Mouse (Mus musculus): Measurements from ENCODE around the gene Trp53bp2.

DNA sequence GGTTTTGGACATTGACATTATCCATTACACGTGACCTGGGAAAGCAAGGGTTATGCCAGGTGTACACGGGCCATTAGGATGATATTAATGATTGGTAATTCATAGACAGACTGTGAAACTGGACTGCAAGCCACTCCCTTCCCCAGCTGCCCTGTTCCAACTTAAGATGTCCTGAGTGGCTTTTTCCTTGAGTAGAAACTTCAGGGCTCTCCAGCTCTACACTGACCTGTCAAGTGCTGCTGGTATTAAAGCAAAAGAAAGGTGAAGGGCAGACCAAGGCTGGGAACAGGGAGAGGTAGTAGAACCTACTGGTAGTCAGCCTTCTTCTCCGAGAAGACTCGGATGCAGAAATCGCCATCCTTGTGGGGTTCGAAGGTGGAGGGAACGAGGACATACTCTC is 72.2 kb downstream of the Trp53bp2 start:
- TF ChIP-seq POLR2A (IDR thresholded peaks at IDR 0.05; ENCODE audit: low read depth, low read length), result no peak
- TF ChIP-seq CTCF (IDR thresholded peaks at IDR 0.05; ENCODE audit: extremely low read depth, insufficient read length, insufficient replicate concordance, low read depth, low read length), result no peak

All from small intestine, adult 2 months (tissue).